Mouse (Mus musculus): Measurements from ENCODE around the gene 1110004F10Rik. TPM values are rescaled to one million over a fixed set of nuclear protein-coding genes. Genes with fewer than 3 reads are reported as not detected.

Gene 1110004F10Rik
- polyA plus RNA-seq, 1 experiment, result 69.7 TPM

- H3K79me2 ChIP-seq (ENCODE audit: control insufficient read depth, insufficient read depth), result no peaks in the 10 kb centered on the region
- H3ac ChIP-seq (ENCODE audit: control insufficient read depth, insufficient read length), result no peak overlapping the region
- TF ChIP-seq REST (IDR thresholded peaks at IDR 0.05; ENCODE audit: insufficient read depth, insufficient read length) (no peak), TCF3 (IDR thresholded peaks at IDR 0.05; ENCODE audit: insufficient read length, low read depth) (no peak), USF1 (IDR thresholded peaks at IDR 0.05; ENCODE audit: low read depth) (no peak), POLR2AphosphoS2 (IDR thresholded peaks at IDR 0.05; ENCODE audit: insufficient read length, low read depth) (no peak), MYOG (IDR thresholded peaks at IDR 0.05; ENCODE audit: control insufficient read depth in 1 of 3, insufficient read depth in 1 of 3, insufficient read length in 2 of 3, low read depth in 2 of 3) (no peak), TCF12 (IDR thresholded peaks at IDR 0.05; ENCODE audit: insufficient read depth, poor library complexity, severe bottlenecking) (no peak), E2F4 (IDR thresholded peaks at IDR 0.05; ENCODE audit: insufficient read depth) (no peak), MAX (IDR thresholded peaks at IDR 0.05; ENCODE audit: low read depth) (no peak), MYOD1 (IDR thresholded peaks at IDR 0.05; ENCODE audit: control insufficient read depth in 1 of 3, insufficient read length in 2 of 3, low read depth in 2 of 3) (no peak), POLR2A (IDR thresholded peaks at IDR 0.05; ENCODE audit: insufficient read length, low read depth) (no peak), SRF (IDR thresholded peaks at IDR 0.05; ENCODE audit: control insufficient read depth, insufficient read length, low read depth) (no peak), CEBPB (IDR thresholded peaks at IDR 0.05; ENCODE audit: insufficient read depth, poor library complexity, severe bottlenecking) (no peak)
- H3K4me2 ChIP-seq (ENCODE audit: low read depth), result no peak overlapping the region
- no peak overlapping the region for H3K4me3 ChIP-seq
- peaks cover 16% of the 10 kb centered on the region for H3K27me3 ChIP-seq (ENCODE audit: control insufficient read depth, insufficient read depth, insufficient read length)
- H3K36me3 ChIP-seq (ENCODE audit: control insufficient read depth, insufficient read depth), result no peaks in the 10 kb centered on the region
These were observed 87.9 kb downstream of the 1110004F10Rik start for GRCm38 (mm10) chr7:116127052-116127451.

GRCm38 (mm10) chr7:116128286-116128685 is 89.1 kb downstream of the 1110004F10Rik start:
- H3K79me2 ChIP-seq (ENCODE audit: control insufficient read depth, insufficient read depth), result no peaks in the 10 kb centered on the region
- H3K36me3 ChIP-seq (ENCODE audit: control insufficient read depth, insufficient read depth), result no peaks in the 10 kb centered on the region
- no peak overlapping the region for H3K4me3 ChIP-seq
- no peak overlapping the region for H3ac ChIP-seq (ENCODE audit: control insufficient read depth, insufficient read length)
- H3K27me3 ChIP-seq (ENCODE audit: control insufficient read depth, insufficient read depth, insufficient read length), result peaks cover 16% of the 10 kb centered on the region
- H3K4me2 ChIP-seq (ENCODE audit: low read depth), result no peak overlapping the region
- TF ChIP-seq SRF (IDR thresholded peaks at IDR 0.05; ENCODE audit: control insufficient read depth, insufficient read length, low read depth), result no peak
- no peak for TF ChIP-seq POLR2AphosphoS2 (IDR thresholded peaks at IDR 0.05; ENCODE audit: insufficient read length, low read depth)
- TF ChIP-seq TCF3 (IDR thresholded peaks at IDR 0.05; ENCODE audit: insufficient read length, low read depth), result no peak
- no peak for TF ChIP-seq REST (IDR thresholded peaks at IDR 0.05; ENCODE audit: insufficient read depth, insufficient read length)
- no peak for TF ChIP-seq CEBPB (IDR thresholded peaks at IDR 0.05; ENCODE audit: insufficient read depth, poor library complexity, severe bottlenecking)
- no peak for TF ChIP-seq MAX (IDR thresholded peaks at IDR 0.05; ENCODE audit: low read depth)
- TF ChIP-seq E2F4 (IDR thresholded peaks at IDR 0.05; ENCODE audit: insufficient read depth), result no peak
- TF ChIP-seq TCF12 (IDR thresholded peaks at IDR 0.05; ENCODE audit: insufficient read depth, poor library complexity, severe bottlenecking), result no peak
- TF ChIP-seq USF1 (IDR thresholded peaks at IDR 0.05; ENCODE audit: low read depth), result no peak
- no peak for TF ChIP-seq POLR2A (IDR thresholded peaks at IDR 0.05; ENCODE audit: insufficient read length, low read depth)
- TF ChIP-seq MYOG (IDR thresholded peaks at IDR 0.05; ENCODE audit: control insufficient read depth in 1 of 3, insufficient read depth in 1 of 3, insufficient read length in 2 of 3, low read depth in 2 of 3), result no peak
- TF ChIP-seq MYOD1 (IDR thresholded peaks at IDR 0.05; ENCODE audit: control insufficient read depth in 1 of 3, insufficient read length in 2 of 3, low read depth in 2 of 3), result no peak

GRCm38 (mm10) chr7:116129374-116129773 is 90.2 kb downstream of the 1110004F10Rik start:
- no peak overlapping the region for H3K4me2 ChIP-seq (ENCODE audit: low read depth)
- H3K79me2 ChIP-seq (ENCODE audit: control insufficient read depth, insufficient read depth), result no peaks in the 10 kb centered on the region
- H3ac ChIP-seq (ENCODE audit: control insufficient read depth, insufficient read length), result no peak overlapping the region
- no peaks in the 10 kb centered on the region for H3K36me3 ChIP-seq (ENCODE audit: control insufficient read depth, insufficient read depth)
- TF ChIP-seq E2F4 (IDR thresholded peaks at IDR 0.05; ENCODE audit: insufficient read depth) (no peak), POLR2A (IDR thresholded peaks at IDR 0.05; ENCODE audit: insufficient read length, low read depth) (no peak), MYOD1 (IDR thresholded peaks at IDR 0.05; ENCODE audit: control insufficient read depth in 1 of 3, insufficient read length in 2 of 3, low read depth in 2 of 3) (no peak), MYOG (IDR thresholded peaks at IDR 0.05; ENCODE audit: control insufficient read depth in 1 of 3, insufficient read depth in 1 of 3, insufficient read length in 2 of 3, low read depth in 2 of 3) (no peak), MAX (IDR thresholded peaks at IDR 0.05; ENCODE audit: low read depth) (no peak), USF1 (IDR thresholded peaks at IDR 0.05; ENCODE audit: low read depth) (no peak), TCF3 (IDR thresholded peaks at IDR 0.05; ENCODE audit: insufficient read length, low read depth) (no peak), POLR2AphosphoS2 (IDR thresholded peaks at IDR 0.05; ENCODE audit: insufficient read length, low read depth) (no peak), SRF (IDR thresholded peaks at IDR 0.05; ENCODE audit: control insufficient read depth, insufficient read length, low read depth) (no peak), CEBPB (IDR thresholded peaks at IDR 0.05; ENCODE audit: insufficient read depth, poor library complexity, severe bottlenecking) (no peak), REST (IDR thresholded peaks at IDR 0.05; ENCODE audit: insufficient read depth, insufficient read length) (no peak), TCF12 (IDR thresholded peaks at IDR 0.05; ENCODE audit: insufficient read depth, poor library complexity, severe bottlenecking) (no peak)
- no peak overlapping the region for H3K4me3 ChIP-seq
- peaks cover 19% of the 10 kb centered on the region for H3K27me3 ChIP-seq (ENCODE audit: control insufficient read depth, insufficient read depth, insufficient read length)

GRCm38 (mm10) chr7:116131390-116131789 is 92.2 kb downstream of the 1110004F10Rik start:
- H3K79me2 ChIP-seq (ENCODE audit: control insufficient read depth, insufficient read depth), result no peaks in the 10 kb centered on the region
- H3K4me3 ChIP-seq, result no peak overlapping the region
- TF ChIP-seq E2F4 (IDR thresholded peaks at IDR 0.05; ENCODE audit: insufficient read depth) (no peak), MAX (IDR thresholded peaks at IDR 0.05; ENCODE audit: low read depth) (no peak), REST (IDR thresholded peaks at IDR 0.05; ENCODE audit: insufficient read depth, insufficient read length) (no peak), SRF (IDR thresholded peaks at IDR 0.05; ENCODE audit: control insufficient read depth, insufficient read length, low read depth) (no peak)
- H3ac ChIP-seq (ENCODE audit: control insufficient read depth, insufficient read length), result no peak overlapping the region
- H3K36me3 ChIP-seq (ENCODE audit: control insufficient read depth, insufficient read depth), result no peaks in the 10 kb centered on the region
- no peak overlapping the region for H3K4me2 ChIP-seq (ENCODE audit: low read depth)
- peaks cover 25% of the 10 kb centered on the region for H3K27me3 ChIP-seq (ENCODE audit: control insufficient read depth, insufficient read depth, insufficient read length)

GRCm38 (mm10) chr7:116132078-116132477 is 92.9 kb downstream of the 1110004F10Rik start:
- no peaks in the 10 kb centered on the region for H3K36me3 ChIP-seq (ENCODE audit: control insufficient read depth, insufficient read depth)

More at GRCm38 (mm10) chr7:116132078-116132477, 92.9 kb downstream of the 1110004F10Rik start:
- Histone ChIP-seq H3K79me2 (ENCODE audit: control insufficient read depth, insufficient read depth) (no peaks in the 10 kb centered on the region), H3K4me2 (ENCODE audit: low read depth) (no peak overlapping the region), H3ac (ENCODE audit: control insufficient read depth, insufficient read length) (no peak overlapping the region), H3K4me3 (no peak overlapping the region), H3K27me3 (ENCODE audit: control insufficient read depth, insufficient read depth, insufficient read length) (peaks cover 24% of the 10 kb centered on the region)
- TF ChIP-seq MYOG (IDR thresholded peaks at IDR 0.05; ENCODE audit: control insufficient read depth in 1 of 3, insufficient read depth in 1 of 3, insufficient read length in 2 of 3, low read depth in 2 of 3), result no peak
- no peak for TF ChIP-seq MYOD1 (IDR thresholded peaks at IDR 0.05; ENCODE audit: control insufficient read depth in 1 of 3, insufficient read length in 2 of 3, low read depth in 2 of 3)
- TF ChIP-seq POLR2A (IDR thresholded peaks at IDR 0.05; ENCODE audit: insufficient read length, low read depth), result no peak
- no peak for TF ChIP-seq REST (IDR thresholded peaks at IDR 0.05; ENCODE audit: insufficient read depth, insufficient read length)
- TF ChIP-seq TCF12 (IDR thresholded peaks at IDR 0.05; ENCODE audit: insufficient read depth, poor library complexity, severe bottlenecking), result no peak
- TF ChIP-seq USF1 (IDR thresholded peaks at IDR 0.05; ENCODE audit: low read depth), result no peak
- no peak for TF ChIP-seq TCF3 (IDR thresholded peaks at IDR 0.05; ENCODE audit: insufficient read length, low read depth)
- TF ChIP-seq E2F4 (IDR thresholded peaks at IDR 0.05; ENCODE audit: insufficient read depth), result no peak
- no peak for TF ChIP-seq CEBPB (IDR thresholded peaks at IDR 0.05; ENCODE audit: insufficient read depth, poor library complexity, severe bottlenecking)
- no peak for TF ChIP-seq SRF (IDR thresholded peaks at IDR 0.05; ENCODE audit: control insufficient read depth, insufficient read length, low read depth)
- no peak for TF ChIP-seq MAX (IDR thresholded peaks at IDR 0.05; ENCODE audit: low read depth)
- no peak for TF ChIP-seq POLR2AphosphoS2 (IDR thresholded peaks at IDR 0.05; ENCODE audit: insufficient read length, low read depth)
